Mouse (Mus musculus): ENCODE results near the gene Klhl2. TPM values are rescaled to one million over a fixed set of nuclear protein-coding genes. Genes with fewer than 3 reads are reported as not detected.

Klhl2 gene
- polyA plus RNA-seq, 1 experiment from 2014 or later, result 25.3 TPM

GRCm38 (mm10) chr8:64848245-64848785 lies 1.5 kb downstream of the Klhl2 start:
- no peaks in the 10 kb centered on the region for H3K9me3 ChIP-seq (replicated peaks; ENCODE audit: control insufficient read depth, low read length, poor library complexity, severe bottlenecking)
- peak overlapping the region; percentile 88 for H3K4me3 ChIP-seq (ENCODE audit: low read depth, low read length)
- peak overlapping the region; percentile 59 for H3K4me2 ChIP-seq (ENCODE audit: low read length)
- H3K9ac ChIP-seq (ENCODE audit: low read depth, low read length), result peak overlapping the region; percentile 89
- H3K36me3 ChIP-seq (ENCODE audit: control insufficient read depth, insufficient read depth, low read length), result no peaks in the 10 kb centered on the region
- 2% methylated on average over 8 of the region's 8 CpGs for WGBS
- peaks cover 24% of the 10 kb centered on the region for H3K4me1 ChIP-seq (ENCODE audit: control insufficient read depth, insufficient read depth, low read length)
- H3K27me3 ChIP-seq (ENCODE audit: control insufficient read depth, insufficient read depth, low read depth, low read length), result no peaks in the 10 kb centered on the region
- H3K27ac ChIP-seq (ENCODE audit: low read length), result no peak overlapping the region
- no peak for ATAC-seq

GRCm38 (mm10) chr8:64847650-64848049 lies 2.2 kb downstream of the Klhl2 start:
- ATAC-seq, result no peak
- no peak overlapping the region for H3K27ac ChIP-seq (ENCODE audit: low read length)
- 9% methylated on average over 2 of the region's 2 CpGs for WGBS

GRCm38 (mm10) chr8:64847241-64847640 lies 2.6 kb downstream of the Klhl2 start:
- Histone ChIP-seq H3K4me1 (ENCODE audit: control insufficient read depth, insufficient read depth, low read length) (peaks cover 24% of the 10 kb centered on the region), H3K9ac (ENCODE audit: low read depth, low read length) (no peak overlapping the region; the same call in 1 of the 2 replicates), H3K4me2 (ENCODE audit: low read length) (peak overlapping the region; percentile 59), H3K36me3 (ENCODE audit: control insufficient read depth, insufficient read depth, low read length) (no peaks in the 10 kb centered on the region), H3K27ac (ENCODE audit: low read length) (no peak overlapping the region), H3K4me3 (ENCODE audit: low read depth, low read length) (peak overlapping the region; percentile 88), H3K9me3 (replicated peaks; ENCODE audit: control insufficient read depth, low read length, poor library complexity, severe bottlenecking) (no peaks in the 10 kb centered on the region), H3K27me3 (ENCODE audit: control insufficient read depth, insufficient read depth, low read depth, low read length) (no peaks in the 10 kb centered on the region)
- 53% methylated on average over 2 of the region's 2 CpGs for WGBS
- ATAC-seq, result no peak

More at GRCm38 (mm10) chr8:64847650-64848049, 2.2 kb downstream of the Klhl2 start:
- H3K27me3 ChIP-seq (ENCODE audit: control insufficient read depth, insufficient read depth, low read depth, low read length), result no peaks in the 10 kb centered on the region
- no peaks in the 10 kb centered on the region for H3K9me3 ChIP-seq (replicated peaks; ENCODE audit: control insufficient read depth, low read length, poor library complexity, severe bottlenecking)
- H3K9ac ChIP-seq (ENCODE audit: low read depth, low read length), result peak overlapping the region; percentile 89
- H3K4me2 ChIP-seq (ENCODE audit: low read length), result peak overlapping the region; percentile 59
- H3K4me1 ChIP-seq (ENCODE audit: control insufficient read depth, insufficient read depth, low read length), result peaks cover 24% of the 10 kb centered on the region
- H3K36me3 ChIP-seq (ENCODE audit: control insufficient read depth, insufficient read depth, low read length), result no peaks in the 10 kb centered on the region
- H3K4me3 ChIP-seq (ENCODE audit: low read depth, low read length), result peak overlapping the region; percentile 88

GRCm38 (mm10) chr8:64845314-64845713 lies 4.5 kb downstream of the Klhl2 start:
- no peak for ATAC-seq
- Histone ChIP-seq H3K9ac (ENCODE audit: low read depth, low read length) (no peak overlapping the region), H3K4me2 (ENCODE audit: low read length) (no peak overlapping the region), H3K4me1 (ENCODE audit: control insufficient read depth, insufficient read depth, low read length) (peaks cover 20% of the 10 kb centered on the region), H3K9me3 (replicated peaks; ENCODE audit: control insufficient read depth, low read length, poor library complexity, severe bottlenecking) (no peaks in the 10 kb centered on the region), H3K27ac (ENCODE audit: low read length) (no peak overlapping the region), H3K27me3 (ENCODE audit: control insufficient read depth, insufficient read depth, low read depth, low read length) (no peaks in the 10 kb centered on the region), H3K4me3 (ENCODE audit: low read depth, low read length) (no peak overlapping the region), H3K36me3 (ENCODE audit: control insufficient read depth, insufficient read depth, low read length) (no peaks in the 10 kb centered on the region)
- 79% methylated on average over 7 of the region's 7 CpGs for WGBS

DNA sequence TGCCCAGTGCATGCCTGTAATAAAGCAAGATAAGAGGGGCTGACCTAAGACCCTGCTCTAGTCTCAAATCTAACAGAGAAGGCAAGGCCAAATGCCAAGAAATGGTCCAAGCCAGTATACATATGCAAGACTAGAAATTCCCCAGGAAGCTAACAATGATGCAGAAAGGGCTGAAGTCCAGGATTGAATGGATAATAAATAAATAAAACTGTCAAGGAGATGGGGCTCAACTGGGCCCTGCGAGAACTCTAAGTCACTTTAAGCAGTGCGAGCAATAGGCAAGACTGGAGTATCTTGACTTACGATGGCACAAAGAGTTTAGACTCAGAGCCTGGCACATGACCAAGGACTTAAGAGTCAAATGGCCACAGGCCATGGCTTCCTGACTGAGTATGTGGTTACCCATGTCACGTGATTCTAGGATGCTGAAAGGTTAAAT lies 5.8 kb downstream of the Klhl2 start:
- H3K4me1 ChIP-seq (ENCODE audit: control insufficient read depth, insufficient read depth, low read length), result peaks cover 20% of the 10 kb centered on the region
- H3K9ac ChIP-seq (ENCODE audit: low read depth, low read length), result no peak overlapping the region
- no peak overlapping the region for H3K27ac ChIP-seq (ENCODE audit: low read length)
- no peaks in the 10 kb centered on the region for H3K27me3 ChIP-seq (ENCODE audit: control insufficient read depth, insufficient read depth, low read depth, low read length)
- H3K36me3 ChIP-seq (ENCODE audit: control insufficient read depth, insufficient read depth, low read length), result no peaks in the 10 kb centered on the region
- H3K4me2 ChIP-seq (ENCODE audit: low read length), result no peak overlapping the region
- no peak overlapping the region for H3K4me3 ChIP-seq (ENCODE audit: low read depth, low read length)
- WGBS, result 86% methylated on average over 4 of the region's 4 CpGs
- no peak for ATAC-seq
- H3K9me3 ChIP-seq (replicated peaks; ENCODE audit: control insufficient read depth, low read length, poor library complexity, severe bottlenecking), result no peaks in the 10 kb centered on the region

DNA sequence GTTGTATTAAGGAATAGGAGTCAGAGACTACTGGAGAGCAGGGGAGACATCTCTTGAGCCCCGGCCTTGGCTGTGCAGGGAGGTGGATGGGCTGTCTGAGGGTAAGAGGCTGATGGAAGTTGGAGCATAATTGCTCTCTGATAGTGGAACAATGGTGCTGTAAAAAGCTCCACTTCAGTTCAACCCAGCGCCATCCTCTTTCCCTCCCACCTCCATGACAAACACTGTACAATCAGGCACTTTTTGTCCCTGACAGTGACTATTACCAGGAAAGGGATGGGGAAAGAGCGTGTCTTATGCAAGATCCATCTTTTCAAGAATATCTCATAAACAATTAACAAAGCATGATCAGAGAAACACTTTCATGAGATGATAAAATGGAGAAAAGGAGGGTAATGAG lies 6.6 kb downstream of the Klhl2 start:
- ATAC-seq, result no peak
- H3K4me1 ChIP-seq (ENCODE audit: control insufficient read depth, insufficient read depth, low read length), result peaks cover 20% of the 10 kb centered on the region
- WGBS, result 87% methylated on average over 3 of the region's 3 CpGs
- H3K9ac ChIP-seq (ENCODE audit: low read depth, low read length), result no peak overlapping the region
- no peaks in the 10 kb centered on the region for H3K36me3 ChIP-seq (ENCODE audit: control insufficient read depth, insufficient read depth, low read length)
- H3K4me3 ChIP-seq (ENCODE audit: low read depth, low read length), result no peak overlapping the region
- H3K27me3 ChIP-seq (ENCODE audit: control insufficient read depth, insufficient read depth, low read depth, low read length), result no peaks in the 10 kb centered on the region
- H3K9me3 ChIP-seq (replicated peaks; ENCODE audit: control insufficient read depth, low read length, poor library complexity, severe bottlenecking), result no peaks in the 10 kb centered on the region
- no peak overlapping the region for H3K4me2 ChIP-seq (ENCODE audit: low read length)
- H3K27ac ChIP-seq (ENCODE audit: low read length), result no peak overlapping the region

DNA sequence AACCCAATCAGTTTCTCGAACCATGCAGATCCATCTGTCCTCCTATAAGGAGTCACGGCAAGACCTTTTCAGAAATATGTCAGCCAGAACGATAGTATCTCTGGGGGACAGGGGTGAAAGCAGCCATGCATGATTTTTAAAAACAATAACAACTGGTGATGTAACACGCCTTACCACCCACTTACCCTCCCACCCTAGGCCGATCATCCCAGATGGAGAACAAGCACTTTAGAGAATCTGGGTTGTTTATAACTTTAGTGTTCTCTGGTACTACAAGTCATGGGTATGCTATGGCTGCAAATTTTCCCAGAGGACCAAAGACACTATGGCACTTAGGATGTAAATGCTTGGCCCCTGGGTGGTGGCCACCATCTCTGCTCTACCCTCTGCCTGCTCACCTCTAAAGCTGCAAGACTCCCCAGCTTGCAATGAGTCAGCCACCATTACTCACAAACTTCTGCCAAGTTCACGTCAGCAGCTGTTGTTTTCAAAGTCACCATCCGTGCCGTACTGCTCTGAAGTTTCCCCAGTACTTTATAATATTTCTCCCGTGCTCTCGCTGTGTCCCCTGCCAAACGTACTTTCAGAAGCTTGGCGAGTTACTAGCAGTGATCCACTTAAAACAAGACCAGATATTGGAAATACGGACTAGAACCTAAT lies 7.9 kb downstream of the Klhl2 start:
- H3K9me3 ChIP-seq (replicated peaks; ENCODE audit: control insufficient read depth, low read length, poor library complexity, severe bottlenecking), result no peaks in the 10 kb centered on the region
- no peak overlapping the region for H3K4me3 ChIP-seq (ENCODE audit: low read depth, low read length)
- H3K9ac ChIP-seq (ENCODE audit: low read depth, low read length), result no peak overlapping the region
- no peaks in the 10 kb centered on the region for H3K36me3 ChIP-seq (ENCODE audit: control insufficient read depth, insufficient read depth, low read length)
- H3K27me3 ChIP-seq (ENCODE audit: control insufficient read depth, insufficient read depth, low read depth, low read length), result no peaks in the 10 kb centered on the region
- ATAC-seq, result no peak
- no peak overlapping the region for H3K4me2 ChIP-seq (ENCODE audit: low read length)
- no peak overlapping the region for H3K27ac ChIP-seq (ENCODE audit: low read length)
- 92% methylated on average over 13 of the region's 13 CpGs for WGBS
- H3K4me1 ChIP-seq (ENCODE audit: control insufficient read depth, insufficient read depth, low read length), result peaks cover 7% of the 10 kb centered on the region

DNA sequence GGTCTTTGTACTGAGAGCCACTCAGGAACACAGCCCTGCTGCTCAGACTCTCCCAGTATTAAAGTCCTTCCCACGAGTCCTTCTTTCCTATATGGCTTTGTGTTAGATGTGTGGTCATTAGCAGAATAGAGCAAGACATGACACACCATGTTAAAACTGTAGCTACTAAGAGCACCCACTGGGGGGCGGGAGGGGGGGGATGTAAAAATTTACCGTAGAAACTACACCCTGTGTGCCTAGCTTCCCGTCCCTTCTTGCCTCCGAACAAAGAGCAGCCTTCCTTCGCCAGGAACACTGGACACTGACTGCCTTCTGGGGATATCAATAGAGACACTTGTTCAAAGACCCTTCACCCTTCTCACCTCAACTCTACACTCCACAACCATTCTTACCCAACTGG lies 10.2 kb downstream of the Klhl2 start:
- H3K4me2 ChIP-seq (ENCODE audit: low read length), result no peak overlapping the region
- H3K9ac ChIP-seq (ENCODE audit: low read depth, low read length), result no peak overlapping the region
- WGBS, result 51% methylated on average over 6 of the region's 6 CpGs
- no peak overlapping the region for H3K27ac ChIP-seq (ENCODE audit: low read length)
- no peaks in the 10 kb centered on the region for H3K36me3 ChIP-seq (ENCODE audit: control insufficient read depth, insufficient read depth, low read length)
- H3K27me3 ChIP-seq (ENCODE audit: control insufficient read depth, insufficient read depth, low read depth, low read length), result no peaks in the 10 kb centered on the region
- no peak overlapping the region for H3K4me3 ChIP-seq (ENCODE audit: low read depth, low read length)
- peaks cover 5% of the 10 kb centered on the region for H3K4me1 ChIP-seq (ENCODE audit: control insufficient read depth, insufficient read depth, low read length)
- no peak for ATAC-seq
- H3K9me3 ChIP-seq (replicated peaks; ENCODE audit: control insufficient read depth, low read length, poor library complexity, severe bottlenecking), result no peaks in the 10 kb centered on the region

DNA sequence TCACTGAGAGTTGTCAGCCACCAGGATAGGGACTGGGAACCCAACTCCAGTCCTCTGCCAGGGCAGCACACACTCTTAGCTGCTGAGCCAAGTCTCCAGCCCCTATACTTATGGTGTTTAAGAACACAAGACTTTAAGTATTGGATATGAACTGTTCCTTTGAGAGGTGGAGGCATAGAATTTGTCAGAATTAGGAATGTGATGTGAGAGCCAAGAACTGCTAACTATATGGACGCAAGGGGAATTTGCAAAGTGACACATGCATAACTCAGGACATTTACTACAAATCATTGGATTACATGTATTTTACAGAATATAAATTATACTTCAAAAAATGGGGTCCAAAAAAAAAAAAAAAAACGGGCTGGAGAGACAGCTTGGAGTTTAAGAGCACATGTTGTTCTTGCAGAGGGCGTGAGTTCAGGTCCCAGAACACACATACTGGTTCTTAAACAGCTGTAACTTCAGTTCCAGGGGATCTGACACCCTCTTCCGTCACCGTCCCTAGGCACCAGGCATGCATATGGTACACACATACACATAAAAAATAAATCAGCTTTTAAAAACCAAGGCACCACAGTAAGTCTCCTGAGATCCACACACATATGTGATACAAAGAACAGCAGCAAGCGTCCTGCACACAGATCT lies 14.2 kb downstream of the Klhl2 start:
- 79% methylated on average over 6 of the region's 6 CpGs for WGBS
- no peak overlapping the region for H3K9ac ChIP-seq (ENCODE audit: low read depth, low read length)
- H3K4me3 ChIP-seq (ENCODE audit: low read depth, low read length), result no peak overlapping the region
- no peaks in the 10 kb centered on the region for H3K27me3 ChIP-seq (ENCODE audit: control insufficient read depth, insufficient read depth, low read depth, low read length)
- no peak for ATAC-seq
- no peak overlapping the region for H3K4me2 ChIP-seq (ENCODE audit: low read length)
- H3K36me3 ChIP-seq (ENCODE audit: control insufficient read depth, insufficient read depth, low read length), result peaks cover 2% of the 10 kb centered on the region; the same call in 1 of the 2 replicates
- peaks cover 9% of the 10 kb centered on the region for H3K4me1 ChIP-seq (ENCODE audit: control insufficient read depth, insufficient read depth, low read length)
- H3K27ac ChIP-seq (ENCODE audit: low read length), result no peak overlapping the region
- no peaks in the 10 kb centered on the region for H3K9me3 ChIP-seq (replicated peaks; ENCODE audit: control insufficient read depth, low read length, poor library complexity, severe bottlenecking)

Measured in midbrain, embryonic 16.5 days (tissue).